Mouse (Mus musculus): ENCODE results near the gene Sin3a. TPM values are rescaled to one million over a fixed set of nuclear protein-coding genes. Genes with fewer than 3 reads are reported as not detected.

Sin3a gene
- polyA plus RNA-seq, 1 experiment from 2014 or later: 36.2 TPM

- no peaks in the 10 kb centered on the region for H3K9me3 ChIP-seq
- no peak overlapping the region for H3K4me3 ChIP-seq
- peaks cover 81% of the 10 kb centered on the region for H3K36me3 ChIP-seq
- no peak overlapping the region for H3K27ac ChIP-seq
- H3K27me3 ChIP-seq (ENCODE audit: insufficient read depth, poor library complexity, severe bottlenecking): no peaks in the 10 kb centered on the region
- 0 out of 2 replicates have a peak, but pooled peaks cover 4% of the 10 kb centered on the region for H3K4me1 ChIP-seq
- WGBS: 82% methylated on average over 17 of the region's 17 CpGs
- DNase-seq (ENCODE audit: low spot score): no peak
Measured at GRCm38 (mm10) chr9:57141417-57142353, 69.8 kb downstream of the Sin3a start.

DNA sequence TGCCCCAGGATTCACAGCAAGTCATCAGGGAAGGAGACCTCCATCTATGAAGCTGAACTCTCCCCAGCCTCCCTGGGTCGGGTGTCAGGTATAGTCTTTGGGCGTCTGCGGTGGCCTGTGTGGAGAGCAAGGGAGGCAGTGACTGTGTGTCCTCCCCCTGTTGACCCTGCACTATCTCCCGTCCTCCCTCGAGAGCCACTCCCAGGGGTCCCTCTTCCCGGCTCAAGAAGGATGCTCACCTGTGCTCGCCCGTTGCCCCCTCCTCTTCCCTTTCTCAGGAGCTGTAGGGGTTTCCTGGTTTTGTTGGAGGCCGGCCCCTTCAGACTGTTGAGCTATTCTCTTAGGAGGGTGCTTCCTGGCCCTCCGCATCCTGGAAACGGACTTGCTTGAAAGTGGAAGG is 71.4 kb downstream of the Sin3a start:
- peaks cover 12% of the 10 kb centered on the region for H3K4me1 ChIP-seq
- peaks cover 65% of the 10 kb centered on the region for H3K36me3 ChIP-seq
- H3K27me3 ChIP-seq (ENCODE audit: insufficient read depth, poor library complexity, severe bottlenecking): no peaks in the 10 kb centered on the region
- H3K4me3 ChIP-seq: no peak overlapping the region
- H3K9me3 ChIP-seq: no peaks in the 10 kb centered on the region
- 87% methylated on average over 11 of the region's 11 CpGs for WGBS
- no peak overlapping the region for H3K27ac ChIP-seq
- peak; percentile 61 for DNase-seq (ENCODE audit: low spot score)

- Histone ChIP-seq H3K9me3 (no peaks in the 10 kb centered on the region), H3K36me3 (peaks cover 49% of the 10 kb centered on the region), H3K27ac (no peak overlapping the region), H3K4me3 (no peak overlapping the region), H3K4me1 (peaks cover 19% of the 10 kb centered on the region), H3K27me3 (ENCODE audit: insufficient read depth, poor library complexity, severe bottlenecking) (no peaks in the 10 kb centered on the region)
- WGBS: 85% methylated on average over 8 of the region's 8 CpGs
- DNase-seq (ENCODE audit: low spot score): peak; percentile 66
Measured at GRCm38 (mm10) chr9:57144830-57145229, 73.0 kb downstream of the Sin3a start.

DNA sequence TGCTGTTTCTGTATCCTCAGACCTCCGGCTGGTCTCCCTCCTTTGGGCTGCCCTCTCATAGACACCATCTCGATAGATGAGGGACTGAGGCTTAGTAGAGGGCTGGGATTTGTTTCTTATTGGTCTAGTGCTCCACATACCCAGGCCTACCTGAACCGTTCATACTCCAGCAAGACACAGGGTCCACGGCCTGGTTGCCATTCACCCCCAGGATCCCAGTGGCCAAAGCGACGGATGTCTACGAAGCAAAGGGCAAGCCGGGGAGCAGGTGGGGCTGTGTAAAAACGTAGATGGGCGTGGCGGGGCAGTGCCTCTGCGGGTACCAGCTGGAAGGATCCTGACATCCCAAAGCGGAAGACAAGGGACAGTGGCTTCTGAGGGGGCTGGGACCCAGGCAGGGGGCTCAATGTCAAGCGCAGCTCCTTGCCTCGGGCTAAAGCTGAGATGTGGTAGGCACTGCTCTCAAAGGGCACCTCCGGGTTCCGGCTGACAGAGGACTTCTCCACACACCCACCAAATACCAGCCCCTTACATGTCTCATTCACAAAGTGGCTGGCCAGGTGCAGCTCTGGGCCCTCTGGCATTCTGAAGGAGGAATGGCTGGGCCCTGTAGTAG is 74.7 kb downstream of the Sin3a start:
- peaks cover 17% of the 10 kb centered on the region for H3K4me1 ChIP-seq
- no peak overlapping the region for H3K4me3 ChIP-seq

GRCm38 (mm10) chr9:57147205-57148143 is 75.6 kb downstream of the Sin3a start:
- DNase-seq (ENCODE audit: low spot score): peak; percentile 78
- H3K4me3 ChIP-seq: peak overlapping the region; percentile 66
- peaks cover 15% of the 10 kb centered on the region for H3K4me1 ChIP-seq
- H3K27ac ChIP-seq: peak overlapping the region; percentile 89
- H3K36me3 ChIP-seq: peaks cover 23% of the 10 kb centered on the region; the same call in 1 of the 2 replicates
- no peaks in the 10 kb centered on the region for H3K27me3 ChIP-seq (ENCODE audit: insufficient read depth, poor library complexity, severe bottlenecking)
- no peaks in the 10 kb centered on the region for H3K9me3 ChIP-seq
- WGBS: 7% methylated on average over 19 of the region's 19 CpGs

More for the DNA sequence above, 74.7 kb downstream of the Sin3a start:
- no peaks in the 10 kb centered on the region for H3K9me3 ChIP-seq
- H3K36me3 ChIP-seq: peaks cover 32% of the 10 kb centered on the region
- H3K27me3 ChIP-seq (ENCODE audit: insufficient read depth, poor library complexity, severe bottlenecking): no peaks in the 10 kb centered on the region
- peak; percentile 74 for DNase-seq (ENCODE audit: low spot score)
- no peak overlapping the region for H3K27ac ChIP-seq
- WGBS: 84% methylated on average over 17 of the region's 17 CpGs

- WGBS: 1% methylated on average over 27 of the region's 27 CpGs
- Histone ChIP-seq H3K4me1 (peaks cover 15% of the 10 kb centered on the region), H3K27me3 (ENCODE audit: insufficient read depth, poor library complexity, severe bottlenecking) (no peaks in the 10 kb centered on the region), H3K27ac (peak within 1 kb of the TSS; percentile 89), H3K4me3 (peak within 1 kb of the TSS; percentile 66), H3K36me3 (peaks cover 14% of the 10 kb centered on the region; the same call in 1 of the 2 replicates), H3K9me3 (no peaks in the 10 kb centered on the region)
- DNase-seq (ENCODE audit: low spot score): peak; percentile 96
Measured at GRCm38 (mm10) chr9:57148144-57148878, 76.5 kb downstream of the Sin3a start, which contains the start of gene Neil1. Gene Neil1, minus strand, starts transcription at chr9:57148305.

DNA sequence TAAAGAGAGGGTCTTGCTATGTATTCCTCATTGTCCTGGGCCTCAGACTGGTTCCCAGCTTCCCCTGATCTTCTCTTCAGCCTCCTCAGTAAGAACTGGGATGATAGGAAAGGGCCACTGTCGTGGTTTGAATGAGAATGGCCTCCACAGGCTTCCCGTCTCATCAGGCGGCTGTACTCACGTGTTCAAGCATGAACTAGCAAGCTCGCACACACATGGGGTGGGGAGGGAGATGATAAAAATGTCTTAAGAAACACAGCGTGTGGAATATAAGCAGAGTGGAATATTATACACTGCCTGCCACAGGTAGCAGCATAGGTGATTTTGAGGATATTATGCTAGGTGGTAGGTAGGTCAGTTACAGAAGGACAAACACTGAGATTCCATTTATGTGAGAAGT is 77.2 kb downstream of the Sin3a start:
- 69% methylated on average over 6 of the region's 6 CpGs for WGBS
- H3K27me3 ChIP-seq (ENCODE audit: insufficient read depth, poor library complexity, severe bottlenecking): no peaks in the 10 kb centered on the region
- peak overlapping the region; percentile 89; the same call in 1 of the 2 replicates for H3K27ac ChIP-seq
- H3K36me3 ChIP-seq: peaks cover 8% of the 10 kb centered on the region; the same call in 1 of the 2 replicates
- H3K4me1 ChIP-seq: peaks cover 15% of the 10 kb centered on the region
- DNase-seq (ENCODE audit: low spot score): no peak
- peak overlapping the region; percentile 66 for H3K4me3 ChIP-seq
- no peaks in the 10 kb centered on the region for H3K9me3 ChIP-seq

DNA sequence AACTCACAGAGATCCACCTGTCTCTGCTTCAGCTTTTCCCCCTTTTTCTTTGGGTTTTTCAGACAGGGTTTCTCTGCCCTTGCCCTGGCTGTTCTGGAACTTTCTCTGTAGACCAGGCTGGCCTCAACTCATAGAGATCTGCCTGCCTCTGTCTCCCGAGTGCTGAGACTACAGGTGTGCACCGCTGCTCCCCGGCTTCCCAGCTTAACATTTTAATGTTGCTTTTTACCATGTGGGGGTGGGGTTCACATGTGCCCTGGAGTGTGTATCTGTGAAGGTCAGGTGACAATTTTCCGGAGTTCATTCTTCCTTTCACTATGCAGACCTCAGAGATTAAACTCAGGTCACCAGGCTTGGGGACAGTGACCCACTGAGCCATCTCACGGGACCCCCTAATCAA is 78.4 kb downstream of the Sin3a start:
- H3K9me3 ChIP-seq: no peaks in the 10 kb centered on the region
- WGBS: 79% methylated on average over 5 of the region's 5 CpGs
- peaks cover 9% of the 10 kb centered on the region for H3K36me3 ChIP-seq
- DNase-seq (ENCODE audit: low spot score): peak; percentile 30
- no peaks in the 10 kb centered on the region for H3K27me3 ChIP-seq (ENCODE audit: insufficient read depth, poor library complexity, severe bottlenecking)
- no peak overlapping the region for H3K27ac ChIP-seq
- H3K4me3 ChIP-seq: no peak overlapping the region
- peaks cover 15% of the 10 kb centered on the region for H3K4me1 ChIP-seq

- no peaks in the 10 kb centered on the region for H3K27me3 ChIP-seq (ENCODE audit: insufficient read depth, poor library complexity, severe bottlenecking)
- H3K27ac ChIP-seq: no peak overlapping the region
- H3K36me3 ChIP-seq: peaks cover 21% of the 10 kb centered on the region
- H3K9me3 ChIP-seq: no peaks in the 10 kb centered on the region
- peaks cover 20% of the 10 kb centered on the region for H3K4me1 ChIP-seq
- DNase-seq (ENCODE audit: low spot score): peak; percentile 61
- WGBS: 42% methylated on average over 6 of the region's 6 CpGs
- H3K4me3 ChIP-seq: no peak overlapping the region
Measured at GRCm38 (mm10) chr9:57152331-57152730, 80.5 kb downstream of the Sin3a start.

GRCm38 (mm10) chr9:57156383-57156782 is 84.5 kb downstream of the Sin3a start:
- H3K9me3 ChIP-seq: no peaks in the 10 kb centered on the region
- 87% methylated on average over 7 of the region's 7 CpGs for WGBS
- H3K4me3 ChIP-seq: no peak overlapping the region
- DNase-seq (ENCODE audit: low spot score): no peak
- peaks cover 19% of the 10 kb centered on the region for H3K4me1 ChIP-seq
- no peaks in the 10 kb centered on the region for H3K27me3 ChIP-seq (ENCODE audit: insufficient read depth, poor library complexity, severe bottlenecking)
- H3K27ac ChIP-seq: no peak overlapping the region
- peaks cover 21% of the 10 kb centered on the region for H3K36me3 ChIP-seq

GRCm38 (mm10) chr9:57156823-57157222 is 85.0 kb downstream of the Sin3a start:
- peaks cover 21% of the 10 kb centered on the region for H3K36me3 ChIP-seq
- no peak overlapping the region for H3K4me3 ChIP-seq
- no peaks in the 10 kb centered on the region for H3K27me3 ChIP-seq (ENCODE audit: insufficient read depth, poor library complexity, severe bottlenecking)
- no peak overlapping the region for H3K27ac ChIP-seq
- no peak for DNase-seq (ENCODE audit: low spot score)
- 81% methylated on average over 8 of the region's 8 CpGs for whole genome bisulfite sequencing
- H3K4me1 ChIP-seq: peaks cover 19% of the 10 kb centered on the region
- H3K9me3 ChIP-seq: no peaks in the 10 kb centered on the region

DNA sequence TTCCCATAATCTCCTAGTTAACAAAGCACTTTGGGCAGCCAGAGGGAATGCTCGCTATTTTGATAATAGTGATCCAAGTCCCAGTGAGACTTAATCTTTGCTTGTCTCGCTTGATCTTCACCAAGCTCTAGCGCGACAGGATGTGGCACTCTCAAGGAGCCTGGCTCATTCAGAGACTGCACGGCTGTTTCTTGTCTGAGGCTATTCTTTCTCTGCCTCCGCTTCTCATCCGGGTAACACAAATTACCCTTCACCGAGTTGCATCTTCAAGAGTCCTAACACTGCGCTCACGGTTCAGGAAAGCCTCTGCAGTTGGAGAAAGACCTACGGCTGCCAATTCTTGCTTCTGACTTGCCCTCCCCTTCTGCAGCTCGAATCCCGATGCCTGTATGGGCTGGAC is 85.7 kb downstream of the Sin3a start:
- WGBS: 26% methylated on average over 13 of the region's 13 CpGs
- Histone ChIP-seq H3K27ac (peak overlapping the region; percentile 86), H3K27me3 (ENCODE audit: insufficient read depth, poor library complexity, severe bottlenecking) (no peaks in the 10 kb centered on the region), H3K9me3 (no peaks in the 10 kb centered on the region), H3K36me3 (peaks cover 21% of the 10 kb centered on the region), H3K4me1 (peaks cover 19% of the 10 kb centered on the region), H3K4me3 (peak overlapping the region; percentile 73)
- no peak for DNase-seq (ENCODE audit: low spot score)
